Mouse (Mus musculus) liver, postnatal 0 days (tissue): ENCODE results near the gene Cenph. TPM values are rescaled to one million over a fixed set of nuclear protein-coding genes. Genes with fewer than 3 reads are reported as not detected.

Source experiments
- ATAC-seq: fragments of 200-750 bp; cut with Nextera tagmentation; 2 replicates; pipeline ENCODE4 v1.8.0; 2017; ENCODE audit warnings: mild to moderate bottlenecking, moderate library complexity
- DNase-seq: peaks from one replicate; pipeline ENCODE4 v3.0.0-alpha.2; 2016
- H3K27ac ChIP-seq: fragments of 300-500 bp; sonication (generic); 2 replicates; pipeline ENCODE4 v1.5.1; 2014; ENCODE audit warnings: antibody characterized with exemption, moderate library complexity, mild to moderate bottlenecking, low read depth
- H3K27me3 ChIP-seq: fragments of 300-500 bp; sonication (generic); 2 replicates; pipeline ENCODE4 v1.6.1; 2014; ENCODE audit warnings: low read length, control low read depth, mixed read lengths; ENCODE audit not compliant: insufficient read depth
- H3K36me3 ChIP-seq: fragments of 300-500 bp; sonication (generic); replicated peaks from 2 replicates; pipeline ENCODE4 v1.6.1; 2014; ENCODE audit warnings: mild to moderate bottlenecking, control low read depth, low read length, moderate library complexity, mixed read lengths; ENCODE audit not compliant: insufficient read depth
- H3K4me1 ChIP-seq: fragments of 300-500 bp; sonication (generic); 2 replicates; pipeline ENCODE4 v1.6.1; 2014; ENCODE audit warnings: antibody characterized with exemption, mild to moderate bottlenecking, control low read depth; ENCODE audit not compliant: insufficient read depth
- H3K4me2 ChIP-seq: fragments of 300-500 bp; sonication (generic); 2 replicates; pipeline ENCODE4 v1.6.1; 2014; ENCODE audit warnings: low read depth, mild to moderate bottlenecking, low read length, moderate library complexity, mixed read lengths
- H3K4me3 ChIP-seq: fragments of 300-500 bp; sonication (generic); 2 replicates; pipeline ENCODE4 v1.5.1; 2014; ENCODE audit warnings: low read depth, low read length
- H3K9ac ChIP-seq: fragments of 300-500 bp; sonication (generic); replicated peaks from 2 replicates; pipeline ENCODE4 v1.6.1; 2014; ENCODE audit warnings: mild to moderate bottlenecking, moderate library complexity
- H3K9me3 ChIP-seq: fragments of 300-500 bp; sonication (generic); 2 replicates; pipeline ENCODE4 v1.6.1; 2016; ENCODE audit warnings: mild to moderate bottlenecking, control low read depth, low read length, mixed read lengths
- CTCF ChIP-seq: sonication (generic); IDR thresholded peaks from 2 replicates; pipeline ENCODE4 v1.5.1; 2016; ENCODE audit warnings: antibody characterized with exemption, low read depth
- EP300 ChIP-seq: IDR thresholded peaks from 2 replicates; pipeline ENCODE4 v1.6.1; 2016; ENCODE audit warnings: antibody characterized with exemption, low read depth, mild to moderate bottlenecking
- whole genome bisulfite sequencing: fragments of 180-500 bp; shearing (Covaris S2); extraction: QIAGEN DNeasy Blood & Tissue Kit; methylation state at CpG from one replicate; pipeline ENCODE4 v1.1.7; 2014; ENCODE audit not compliant: insufficient replicate concordance; 5-methylcytosine and 5-hydroxymethylcytosine counted together
- polyA plus RNA-seq: library from polyadenylated mRNA; unstranded; fragments of >200 nt; fragmentation: Nextera tagmentation; extraction: Ambion mirVana; gene quantifications from 2 replicates; pipeline ENCODE4 v1.2.1, GENCODE M21; 2015

Cenph gene
- polyA plus RNA-seq = 19.4 and 19.6 TPM in 2 replicates

DNA sequence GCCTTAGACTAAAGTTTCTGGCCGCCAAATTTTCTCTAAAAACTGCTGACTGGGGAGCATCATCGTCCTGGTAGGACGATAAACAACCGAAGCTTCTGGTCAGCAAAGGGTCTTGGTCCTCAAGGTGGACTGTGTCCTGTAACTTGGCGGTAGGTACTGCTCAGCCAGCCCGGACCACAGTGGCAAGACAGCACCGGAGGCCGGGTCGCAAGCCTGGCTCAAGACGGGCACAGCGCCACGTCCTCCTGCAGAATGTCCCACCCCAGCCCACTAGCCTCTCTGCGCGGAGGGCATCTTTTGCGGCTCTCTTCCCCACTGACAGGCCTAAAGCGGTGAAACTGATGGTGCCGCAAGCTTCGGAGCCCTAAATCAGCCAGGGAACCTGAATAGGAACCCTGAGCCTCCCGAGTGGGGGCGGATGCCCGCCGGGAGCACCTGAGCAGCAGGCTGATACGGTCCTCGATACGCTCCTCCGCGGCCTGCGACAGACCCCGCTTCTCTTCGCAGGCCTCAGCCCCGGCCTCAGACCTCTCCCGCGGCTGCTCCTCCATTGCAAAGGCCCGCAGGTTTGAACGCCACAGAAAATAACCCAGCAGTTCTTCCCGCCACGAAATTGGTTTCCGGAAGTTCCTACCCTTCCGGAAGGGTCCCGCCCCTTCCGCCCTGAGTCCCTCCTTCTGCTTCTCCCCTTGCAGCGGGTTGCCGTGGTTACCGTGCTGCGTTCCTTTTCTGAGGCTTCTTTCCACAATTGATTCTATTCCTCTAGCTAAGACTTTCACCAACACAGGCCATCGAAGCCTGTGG is at the start of gene Cenph:
Gene Cenph (minus strand): TSS at position 648 of the 804 bp plus-strand sequence.
- H3K9ac ChIP-seq = peak within 1 kb of the TSS; percentile 76
- peaks cover 24% of the 10 kb centered on the region for H3K36me3 ChIP-seq
- peak within 1 kb of the TSS; percentile 75 for H3K4me3 ChIP-seq
- no peaks in the 10 kb centered on the region for H3K27me3 ChIP-seq
- peak within 1 kb of the TSS; percentile 30 for H3K27ac ChIP-seq
- H3K4me2 ChIP-seq = peak within 1 kb of the TSS; percentile 77
- WGBS = under 1% methylated on average over 46 of the region's 46 CpGs
- TF ChIP-seq CTCF (no peak), EP300 (0 out of 2 replicates have a peak, but pooled peaks have one; percentile 18)
- DNase-seq (peak; percentile 91), ATAC-seq (peak; percentile 88)
- H3K4me1 ChIP-seq = peaks cover 12% of the 10 kb centered on the region; the same call in 1 of the 2 replicates
- H3K9me3 ChIP-seq = no peaks in the 10 kb centered on the region

- DNase-seq (no peak), ATAC-seq (no peak)
- Histone ChIP-seq H3K9ac (no peak overlapping the region), H3K27me3 (no peaks in the 10 kb centered on the region), H3K36me3 (peaks cover 58% of the 10 kb centered on the region), H3K4me1 (peaks cover 2% of the 10 kb centered on the region; the same call in 1 of the 2 replicates), H3K27ac (peak overlapping the region; percentile 37; the same call in 1 of the 2 replicates), H3K4me3 (no peak overlapping the region), H3K4me2 (no peak overlapping the region), H3K9me3 (no peaks in the 10 kb centered on the region)
- TF ChIP-seq EP300 (no peak), CTCF (no peak)
- WGBS = 80% methylated on average over 3 of the region's 3 CpGs
Measured at GRCm38 (mm10) chr13:100824916-100825315, 49.2 kb upstream of the Cenph start.

GRCm38 (mm10) chr13:100824306-100824705 is 48.6 kb upstream of the Cenph start:
- TF ChIP-seq EP300 (no peak), CTCF (no peak)

DNA sequence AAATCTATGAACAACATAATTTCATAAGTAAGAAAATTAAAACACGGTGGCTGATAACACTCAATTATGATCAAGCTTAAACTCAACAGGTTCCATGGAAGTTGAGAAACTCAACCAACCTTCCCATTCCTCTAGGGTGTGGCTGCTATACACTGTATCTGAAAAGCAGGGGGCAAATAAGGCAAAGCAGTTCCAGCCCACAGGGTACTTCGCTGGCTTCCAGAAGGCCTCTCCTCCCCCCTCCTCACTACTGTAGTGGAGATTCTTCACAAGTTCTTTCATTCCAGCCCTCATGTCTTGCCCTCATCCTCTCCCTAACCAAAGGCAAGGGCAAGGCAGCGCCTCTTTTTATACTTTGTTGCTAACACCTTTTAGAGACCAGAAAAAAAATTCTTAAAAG is 48.2 kb upstream of the Cenph start:
- DNase-seq (no peak), ATAC-seq (no peak)
- Histone ChIP-seq H3K4me3 (no peak overlapping the region), H3K27me3 (no peaks in the 10 kb centered on the region), H3K9me3 (no peaks in the 10 kb centered on the region), H3K36me3 (peaks cover 66% of the 10 kb centered on the region), H3K9ac (no peak overlapping the region), H3K4me2 (no peak overlapping the region; the same call in 1 of the 2 replicates), H3K4me1 (no peaks in the 10 kb centered on the region), H3K27ac (peak overlapping the region; percentile 60)
- no peak for TF ChIP-seq CTCF
- no peak for TF ChIP-seq EP300
- 88% methylated on average over 3 of the region's 3 CpGs for WGBS

More at GRCm38 (mm10) chr13:100824306-100824705, 48.6 kb upstream of the Cenph start:
- Histone ChIP-seq H3K27me3 (no peaks in the 10 kb centered on the region), H3K36me3 (peaks cover 63% of the 10 kb centered on the region), H3K4me3 (no peak overlapping the region), H3K4me1 (no peaks in the 10 kb centered on the region), H3K4me2 (no peak overlapping the region; the same call in 1 of the 2 replicates), H3K27ac (peak overlapping the region; percentile 60), H3K9me3 (no peaks in the 10 kb centered on the region), H3K9ac (no peak overlapping the region)
- 34% methylated on average over 6 of the region's 6 CpGs for WGBS
- ATAC-seq = peak; percentile 50; the same call in 1 of the 2 replicates
- DNase-seq = no peak

- ATAC-seq = no peak
- Histone ChIP-seq H3K4me2 (no peak overlapping the region), H3K36me3 (peaks cover 77% of the 10 kb centered on the region), H3K27me3 (no peaks in the 10 kb centered on the region), H3K9me3 (no peaks in the 10 kb centered on the region), H3K9ac (no peak overlapping the region), H3K4me1 (no peaks in the 10 kb centered on the region), H3K4me3 (no peak overlapping the region), H3K27ac (no peak overlapping the region)
- DNase-seq = no peak
- TF ChIP-seq EP300 (no peak), CTCF (no peak)
- 72% methylated on average over 6 of the region's 6 CpGs for WGBS
Measured at GRCm38 (mm10) chr13:100814451-100814850, 38.8 kb upstream of the Cenph start.

- H3K9me3 ChIP-seq = no peaks in the 10 kb centered on the region
- no peaks in the 10 kb centered on the region for H3K4me1 ChIP-seq
- H3K9ac ChIP-seq = no peak overlapping the region
- peaks cover 73% of the 10 kb centered on the region for H3K36me3 ChIP-seq
- H3K27ac ChIP-seq = no peak overlapping the region
- no peak overlapping the region for H3K4me3 ChIP-seq
- 91% methylated on average over 3 of the region's 3 CpGs for WGBS
- TF ChIP-seq EP300 (no peak), CTCF (no peak)
- H3K27me3 ChIP-seq = no peaks in the 10 kb centered on the region
- no peak overlapping the region for H3K4me2 ChIP-seq
- DNase-seq = no peak
- ATAC-seq = no peak
Measured at GRCm38 (mm10) chr13:100805776-100806175, 30.1 kb upstream of the Cenph start.
